21 mouse cellular contexts compared by ENCODE assay signal in the genomic region with DNA sequence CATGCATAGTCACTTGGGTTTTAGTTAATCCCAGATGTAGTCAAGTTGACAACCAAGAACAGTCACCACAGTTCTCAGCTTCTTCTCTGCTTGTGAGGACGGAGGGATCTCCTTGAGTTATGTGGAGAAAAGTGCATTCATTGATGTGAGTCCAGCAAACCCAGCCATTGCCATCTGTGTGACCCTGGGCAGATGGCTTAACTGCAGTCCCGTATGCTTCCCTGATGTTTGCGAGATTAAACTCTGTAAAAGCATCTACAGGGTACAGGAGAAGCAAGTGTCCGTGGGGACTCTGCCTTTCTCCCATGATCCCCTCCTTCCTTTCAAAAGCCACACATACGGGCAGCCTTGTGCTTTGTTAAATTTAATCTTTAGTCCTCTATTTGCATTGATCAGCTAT.
DNase-seq lines count a peak whose midpoint lies in the region; ATAC-seq and TF ChIP-seq lines count a peak whose summit lies in the region.
"Had no signal": no experiment of that assay in that cellular context is flagged by ENCODE, and none has a peak within 500 bp of the region (broad histone marks: within the 10 kb centered on the region; RNA-seq: fewer than 3 reads in every experiment).

No protein-coding gene starts in this region.

- H3K36me3 ChIP-seq in hindbrain, postnatal 0 days (ENCODE audit: insufficient read depth, low read length): no peaks in the 10 kb centered on the region
- H3K36me3 ChIP-seq in hindbrain, embryonic 16.5 days (ENCODE audit: control insufficient read depth, insufficient read depth, low read length): no peaks in the 10 kb centered on the region
- no peaks in the 10 kb centered on the region for H3K36me3 ChIP-seq in stomach, postnatal 0 days (ENCODE audit: control insufficient read depth, insufficient read depth, low read length)
- H3K36me3 ChIP-seq in forebrain, embryonic 10.5 days (replicated peaks): no peaks in the 10 kb centered on the region
- H3K36me3 ChIP-seq: embryonic facial prominence, embryonic 10.5 days; G1E; heart, embryonic 12.5 days; hindbrain, embryonic 10.5 days had no signal

- TF ChIP-seq CTCF in hindbrain, postnatal 0 days (IDR thresholded peaks at IDR 0.05; ENCODE audit: low read depth): no peak
- TF ChIP-seq CTCF in stomach, postnatal 0 days (IDR thresholded peaks at IDR 0.05; ENCODE audit: low read depth): no peak

- no peak overlapping the region for H3K4me3 ChIP-seq in hindbrain, postnatal 0 days (ENCODE audit: low read length)
- no peak overlapping the region for H3K4me3 ChIP-seq in hindbrain, embryonic 16.5 days (ENCODE audit: low read length)
- H3K4me3 ChIP-seq in stomach, postnatal 0 days (ENCODE audit: low read depth, low read length): no peak overlapping the region
- no peak overlapping the region for H3K4me3 ChIP-seq in forebrain, embryonic 10.5 days
- H3K4me3 ChIP-seq: embryonic facial prominence, embryonic 10.5 days; gastrocnemius, adult 2 months; heart, embryonic 12.5 days; hindbrain, embryonic 10.5 days had no signal

- no peak overlapping the region for H3K9ac ChIP-seq in hindbrain, postnatal 0 days (replicated peaks; ENCODE audit: low read length)
- no peak overlapping the region for H3K9ac ChIP-seq in hindbrain, embryonic 16.5 days (ENCODE audit: low read depth, low read length)
- no peak overlapping the region for H3K9ac ChIP-seq in stomach, postnatal 0 days (ENCODE audit: low read length)
- H3K9ac ChIP-seq: heart, embryonic 12.5 days; hindbrain, embryonic 14.5 days had no signal

- ATAC-seq in cerebellum, adult (ENCODE audit: insufficient number of reproducible peaks, low FRiP score, low TSS enrichment): 0 out of 2 replicates have a peak, but pooled peaks have one; percentile 20
- no peak for ATAC-seq in hindbrain, postnatal 0 days
- no peak for ATAC-seq in hindbrain, embryonic 16.5 days
- ATAC-seq in stomach, postnatal 0 days (ENCODE audit: low FRiP score, low TSS enrichment): no peak
- ATAC-seq: CD4-positive, CD25-positive, alpha-beta regulatory T cell, adult 4 months; forebrain, embryonic 14.5 days; inflammation-experienced regulatory T-cells, adult 6 months had no signal

- TF ChIP-seq EP300 in stomach, postnatal 0 days (optimal IDR thresholded peaks at IDR 0.05): no peak

- no peaks in the 10 kb centered on the region for H3K4me1 ChIP-seq in hindbrain, postnatal 0 days (ENCODE audit: insufficient read depth, low read length)
- no peaks in the 10 kb centered on the region for H3K4me1 ChIP-seq in hindbrain, embryonic 16.5 days (ENCODE audit: control insufficient read depth, insufficient read depth, low read depth, low read length)
- H3K4me1 ChIP-seq in stomach, postnatal 0 days (replicated peaks; ENCODE audit: control insufficient read depth, insufficient read depth): no peaks in the 10 kb centered on the region
- no peaks in the 10 kb centered on the region for H3K4me1 ChIP-seq in forebrain, embryonic 10.5 days
- H3K4me1 ChIP-seq: embryonic facial prominence, embryonic 10.5 days; heart, embryonic 12.5 days; hindbrain, embryonic 10.5 days had no signal

- no peak overlapping the region for H3K4me2 ChIP-seq in hindbrain, postnatal 0 days (ENCODE audit: low read depth, low read length)
- no peak overlapping the region for H3K4me2 ChIP-seq in hindbrain, embryonic 16.5 days (ENCODE audit: low read length)
- no peak overlapping the region for H3K4me2 ChIP-seq in stomach, postnatal 0 days (replicated peaks; ENCODE audit: low read depth)
- H3K4me2 ChIP-seq: heart, embryonic 12.5 days; hindbrain, embryonic 14.5 days had no signal

- DNase-seq in cerebellum, adult 11 months: no peak
- DNase-seq in hindbrain, postnatal 0 days (ENCODE audit: low spot score): peak; percentile 39
- peak; percentile 34 for DNase-seq in retina, postnatal 1 day
- no peak for DNase-seq in retina, embryonic 14.5 days (ENCODE audit: low spot score)
- DNase-seq in stomach, postnatal 0 days (ENCODE audit: low spot score): no peak
- no peak for DNase-seq in forebrain, embryonic 10.5 days (ENCODE audit: extremely low spot score, low spot score)
- DNase-seq: adrenal gland, postnatal 14 days; B cell, adult 2 months; gastrocnemius, adult 2 months; gastrocnemius, postnatal 25 days; kidney, adult 11 months had no signal

- H3K27ac ChIP-seq in hindbrain, postnatal 0 days: no peak overlapping the region
- H3K27ac ChIP-seq in hindbrain, embryonic 16.5 days (ENCODE audit: low read depth, low read length): no peak overlapping the region
- no peak overlapping the region for H3K27ac ChIP-seq in stomach, postnatal 0 days (replicated peaks)
- no peak overlapping the region for H3K27ac ChIP-seq in forebrain, embryonic 10.5 days
- H3K27ac ChIP-seq: embryonic facial prominence, embryonic 10.5 days; gastrocnemius, adult 2 months; hindbrain, embryonic 10.5 days; hindbrain, embryonic 14.5 days had no signal

- 61% methylated on average over 5 of the region's 5 CpGs for WGBS in hindbrain, postnatal 0 days
- WGBS in hindbrain, embryonic 16.5 days: 57% methylated on average over 5 of the region's 5 CpGs
- 58% methylated on average over 5 of the region's 5 CpGs for WGBS in stomach, postnatal 0 days
- 83% methylated on average over 5 of the region's 5 CpGs for WGBS in forebrain, embryonic 10.5 days

- H3K9me3 ChIP-seq in hindbrain, postnatal 0 days (ENCODE audit: low read length): no peaks in the 10 kb centered on the region
- no peaks in the 10 kb centered on the region for H3K9me3 ChIP-seq in hindbrain, embryonic 16.5 days (ENCODE audit: control insufficient read depth, low read length)
- no peaks in the 10 kb centered on the region for H3K9me3 ChIP-seq in stomach, postnatal 0 days (ENCODE audit: control insufficient read depth, low read length)
- no peaks in the 10 kb centered on the region for H3K9me3 ChIP-seq in forebrain, embryonic 10.5 days
- H3K9me3 ChIP-seq: embryonic facial prominence, embryonic 10.5 days; G1E; heart, embryonic 12.5 days; hindbrain, embryonic 10.5 days had no signal

- no peaks in the 10 kb centered on the region for H3K27me3 ChIP-seq in hindbrain, postnatal 0 days (ENCODE audit: insufficient read depth, low read length)
- no peaks in the 10 kb centered on the region for H3K27me3 ChIP-seq in hindbrain, embryonic 16.5 days (replicated peaks; ENCODE audit: control insufficient read depth, insufficient read depth, low read length)
- H3K27me3 ChIP-seq in stomach, postnatal 0 days (ENCODE audit: control insufficient read depth, insufficient read depth, low read length): no peaks in the 10 kb centered on the region
- H3K27me3 ChIP-seq in forebrain, embryonic 10.5 days (ENCODE audit: poor library complexity, severe bottlenecking): no peaks in the 10 kb centered on the region
- H3K27me3 ChIP-seq: heart, embryonic 12.5 days had no signal

Comparison
In these comparisons a context has a peak if more than half of its experiments do, and no peak if none do; other contexts are left out.
1. DNase-seq: peak in hindbrain, postnatal 0 days (single experiment) and retina, postnatal 1 day (single experiment); none in cerebellum, adult 11 months (single experiment), retina, embryonic 14.5 days (single experiment), stomach, postnatal 0 days (single experiment) and forebrain, embryonic 10.5 days (single experiment).